Mouse (Mus musculus): ENCODE measurements around the gene Tmem107. TPM values are rescaled to one million over a fixed set of nuclear protein-coding genes. Genes with fewer than 3 reads are reported as not detected.

Gene Tmem107
- polyA plus RNA-seq, 1 experiment: 31.1 TPM

DNA sequence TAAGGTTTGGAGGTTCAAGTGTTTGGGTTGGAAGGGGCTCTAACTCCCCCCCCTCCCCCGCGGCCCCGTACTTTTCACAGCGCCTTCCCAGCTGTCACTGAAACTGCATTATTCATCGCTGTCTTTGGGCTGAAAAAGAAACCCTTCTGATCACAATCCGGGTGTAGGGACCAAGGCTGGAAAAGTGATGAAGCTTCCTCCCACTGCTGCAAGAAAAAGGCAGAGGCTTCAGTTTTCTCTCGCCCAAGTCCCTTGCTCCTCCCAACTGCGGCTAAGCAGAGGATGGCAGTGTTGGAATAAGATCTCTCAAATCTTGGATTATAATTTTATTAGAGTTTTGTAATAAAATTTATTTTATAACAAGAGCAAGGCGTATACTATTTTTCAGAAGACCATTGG, 2.1 kb downstream of the Tmem107 start:
- DNase-seq: no peak
- TF ChIP-seq POLR2A (IDR thresholded peaks at IDR 0.05; ENCODE audit: control insufficient read depth, extremely low read depth, insufficient read depth, low read length, poor library complexity): no peak
- TF ChIP-seq CTCF (IDR thresholded peaks at IDR 0.05; ENCODE audit: borderline replicate concordance, control insufficient read depth, extremely low read depth, insufficient read depth, low read length, poor library complexity): no peak
- Histone ChIP-seq H3K27me3 (ENCODE audit: control insufficient read depth, insufficient read depth, low read length) (no peaks in the 10 kb centered on the region), H3K27ac (ENCODE audit: control insufficient read depth, insufficient read depth, low read length) (peak overlapping the region; percentile 56; the same call in 1 of the 2 replicates), H3K4me1 (replicated peaks; ENCODE audit: control insufficient read depth, insufficient read depth, low read length) (peaks cover 15% of the 10 kb centered on the region), H3K36me3 (ENCODE audit: control insufficient read depth, insufficient read depth, low read length) (no peaks in the 10 kb centered on the region), H3K4me3 (ENCODE audit: control insufficient read depth, insufficient read depth, low read length) (peak overlapping the region; percentile 21; the same call in 1 of the 2 replicates)
- WGBS: 31% methylated on average over 9 of the region's 9 CpGs

GRCm38 (mm10) chr11:69073065-69073888, 2.7 kb downstream of the Tmem107 start:
- WGBS: under 1% methylated on average over 14 of the region's 14 CpGs
- Histone ChIP-seq H3K36me3 (ENCODE audit: control insufficient read depth, insufficient read depth, low read length) (no peaks in the 10 kb centered on the region), H3K27ac (ENCODE audit: control insufficient read depth, insufficient read depth, low read length) (peak overlapping the region; percentile 52), H3K27me3 (ENCODE audit: control insufficient read depth, insufficient read depth, low read length) (no peaks in the 10 kb centered on the region), H3K4me1 (replicated peaks; ENCODE audit: control insufficient read depth, insufficient read depth, low read length) (peaks cover 20% of the 10 kb centered on the region), H3K4me3 (ENCODE audit: control insufficient read depth, insufficient read depth, low read length) (no peak overlapping the region)
- peak; percentile 81 for DNase-seq
- TF ChIP-seq CTCF (IDR thresholded peaks at IDR 0.05; ENCODE audit: borderline replicate concordance, control insufficient read depth, extremely low read depth, insufficient read depth, low read length, poor library complexity) (no peak), POLR2A (IDR thresholded peaks at IDR 0.05; ENCODE audit: control insufficient read depth, extremely low read depth, insufficient read depth, low read length, poor library complexity) (no peak)

DNA sequence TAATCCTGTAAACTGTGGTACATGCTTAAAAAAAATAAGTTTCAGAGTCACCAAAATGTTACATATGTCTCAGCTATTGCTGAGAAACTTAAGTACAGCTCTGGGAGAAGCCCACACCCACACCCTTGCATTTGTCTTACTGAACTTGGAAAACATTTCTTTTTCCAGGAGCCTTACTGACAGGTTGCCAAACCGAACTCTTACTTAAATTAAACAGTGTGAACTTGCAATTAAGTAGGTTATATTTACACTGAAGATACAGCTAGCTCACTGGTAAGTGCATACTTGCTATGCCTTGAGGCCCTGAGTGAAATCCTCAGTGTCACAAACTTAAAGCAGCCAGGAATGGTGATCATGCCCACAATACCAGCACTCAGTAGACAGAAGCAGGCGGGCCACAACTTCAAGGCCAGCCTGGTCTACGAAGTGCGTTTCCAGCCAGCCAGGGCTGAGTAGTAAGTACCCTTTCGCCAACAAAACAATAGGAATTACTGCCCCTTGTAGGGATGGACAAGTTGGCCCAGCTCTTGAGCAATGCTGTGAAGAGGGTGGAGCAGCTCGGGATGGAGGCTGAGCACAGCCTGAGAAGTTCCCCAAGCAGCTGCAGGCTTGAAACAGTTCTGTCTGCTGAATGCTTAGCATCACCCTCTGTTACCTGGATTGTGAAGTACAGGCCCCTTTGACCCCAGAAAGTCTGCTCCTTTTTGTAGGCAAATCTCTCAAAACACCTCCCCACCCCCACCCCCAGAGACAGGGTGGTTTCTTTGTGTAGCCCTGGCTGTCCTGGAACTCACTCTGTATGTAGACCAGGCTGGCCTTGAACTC, 3.6 kb downstream of the Tmem107 start:
- no peak overlapping the region for H3K27ac ChIP-seq (ENCODE audit: control insufficient read depth, insufficient read depth, low read length)
- peaks cover 20% of the 10 kb centered on the region for H3K4me1 ChIP-seq (replicated peaks; ENCODE audit: control insufficient read depth, insufficient read depth, low read length)
- no peaks in the 10 kb centered on the region for H3K36me3 ChIP-seq (ENCODE audit: control insufficient read depth, insufficient read depth, low read length)
- DNase-seq: no peak
- no peak for TF ChIP-seq POLR2A (IDR thresholded peaks at IDR 0.05; ENCODE audit: control insufficient read depth, extremely low read depth, insufficient read depth, low read length, poor library complexity)
- TF ChIP-seq CTCF (IDR thresholded peaks at IDR 0.05; ENCODE audit: borderline replicate concordance, control insufficient read depth, extremely low read depth, insufficient read depth, low read length, poor library complexity): no peak
- H3K4me3 ChIP-seq (ENCODE audit: control insufficient read depth, insufficient read depth, low read length): no peak overlapping the region
- 83% methylated on average over 6 of the region's 6 CpGs for WGBS
- no peaks in the 10 kb centered on the region for H3K27me3 ChIP-seq (ENCODE audit: control insufficient read depth, insufficient read depth, low read length)

DNA sequence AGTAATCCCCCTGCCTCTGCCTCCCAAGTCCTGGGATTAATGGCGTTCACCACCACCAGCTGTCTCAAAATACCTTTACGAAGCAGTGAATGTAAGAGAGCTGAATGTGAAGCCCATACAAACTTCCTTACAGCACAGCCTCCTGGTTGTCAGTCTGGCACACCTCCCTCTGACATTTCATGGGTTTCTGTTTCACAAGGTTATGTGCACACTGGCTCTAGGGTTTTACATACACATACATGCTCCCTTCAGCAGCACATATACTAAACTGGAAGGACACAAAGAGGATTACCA, 4.1 kb downstream of the Tmem107 start:
- 81% methylated on average over 2 of the region's 2 CpGs for WGBS
- Histone ChIP-seq H3K4me1 (replicated peaks; ENCODE audit: control insufficient read depth, insufficient read depth, low read length) (peaks cover 20% of the 10 kb centered on the region), H3K4me3 (ENCODE audit: control insufficient read depth, insufficient read depth, low read length) (no peak overlapping the region), H3K27me3 (ENCODE audit: control insufficient read depth, insufficient read depth, low read length) (no peaks in the 10 kb centered on the region), H3K27ac (ENCODE audit: control insufficient read depth, insufficient read depth, low read length) (no peak overlapping the region), H3K36me3 (ENCODE audit: control insufficient read depth, insufficient read depth, low read length) (no peaks in the 10 kb centered on the region)
- no peak for TF ChIP-seq CTCF (IDR thresholded peaks at IDR 0.05; ENCODE audit: borderline replicate concordance, control insufficient read depth, extremely low read depth, insufficient read depth, low read length, poor library complexity)
- no peak for TF ChIP-seq POLR2A (IDR thresholded peaks at IDR 0.05; ENCODE audit: control insufficient read depth, extremely low read depth, insufficient read depth, low read length, poor library complexity)
- no peak for DNase-seq

DNA sequence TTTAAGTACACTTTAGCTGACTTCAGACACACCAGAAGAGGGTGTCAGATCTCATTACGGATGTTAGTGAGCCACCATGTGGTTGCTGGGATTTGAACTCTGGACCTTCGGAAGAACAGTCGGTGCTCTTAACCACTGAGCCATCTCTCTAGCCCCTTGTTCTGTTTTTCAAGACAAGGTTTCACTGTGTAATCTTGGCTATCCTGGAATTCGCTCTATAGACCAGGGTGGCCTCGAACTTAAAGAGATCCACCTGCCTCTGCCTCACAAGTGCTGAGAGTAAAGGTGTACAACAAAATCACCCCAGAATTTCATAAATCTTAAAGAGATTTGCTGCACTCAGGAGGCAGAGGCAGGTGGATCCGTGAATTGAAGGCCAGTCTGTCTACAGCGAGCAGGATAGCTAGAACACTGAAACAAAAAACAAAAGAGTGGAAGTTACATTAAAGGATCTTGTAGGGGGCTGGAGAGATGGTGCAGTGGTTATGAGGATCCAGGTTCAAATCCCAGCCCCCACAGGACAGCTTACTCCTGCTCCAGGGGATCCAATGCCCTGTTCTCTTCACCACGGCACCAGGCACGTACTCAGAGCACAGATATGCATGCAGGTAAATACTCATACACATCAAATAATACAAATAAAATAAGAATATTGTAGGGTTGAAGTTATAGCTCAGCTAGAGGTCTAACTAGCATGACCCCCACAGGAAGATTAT, 5.3 kb downstream of the Tmem107 start:
- no peak for TF ChIP-seq CTCF (IDR thresholded peaks at IDR 0.05; ENCODE audit: borderline replicate concordance, control insufficient read depth, extremely low read depth, insufficient read depth, low read length, poor library complexity)
- no peak for TF ChIP-seq POLR2A (IDR thresholded peaks at IDR 0.05; ENCODE audit: control insufficient read depth, extremely low read depth, insufficient read depth, low read length, poor library complexity)
- H3K27ac ChIP-seq (ENCODE audit: control insufficient read depth, insufficient read depth, low read length): no peak overlapping the region
- DNase-seq: no peak
- no peak overlapping the region for H3K4me3 ChIP-seq (ENCODE audit: control insufficient read depth, insufficient read depth, low read length)
- 82% methylated on average over 9 of the region's 9 CpGs for WGBS
- peaks cover 15% of the 10 kb centered on the region for H3K4me1 ChIP-seq (replicated peaks; ENCODE audit: control insufficient read depth, insufficient read depth, low read length)
- no peaks in the 10 kb centered on the region for H3K36me3 ChIP-seq (ENCODE audit: control insufficient read depth, insufficient read depth, low read length)
- no peaks in the 10 kb centered on the region for H3K27me3 ChIP-seq (ENCODE audit: control insufficient read depth, insufficient read depth, low read length)

GRCm38 (mm10) chr11:69076572-69076971, 6.0 kb downstream of the Tmem107 start:
- Histone ChIP-seq H3K27me3 (ENCODE audit: control insufficient read depth, insufficient read depth, low read length) (no peaks in the 10 kb centered on the region), H3K36me3 (ENCODE audit: control insufficient read depth, insufficient read depth, low read length) (no peaks in the 10 kb centered on the region), H3K4me3 (ENCODE audit: control insufficient read depth, insufficient read depth, low read length) (no peak overlapping the region), H3K27ac (ENCODE audit: control insufficient read depth, insufficient read depth, low read length) (no peak overlapping the region), H3K4me1 (replicated peaks; ENCODE audit: control insufficient read depth, insufficient read depth, low read length) (peaks cover 11% of the 10 kb centered on the region)
- WGBS: 89% methylated on average over 5 of the region's 5 CpGs
- no peak for DNase-seq
- TF ChIP-seq POLR2A (IDR thresholded peaks at IDR 0.05; ENCODE audit: control insufficient read depth, extremely low read depth, insufficient read depth, low read length, poor library complexity) (no peak), CTCF (IDR thresholded peaks at IDR 0.05; ENCODE audit: borderline replicate concordance, control insufficient read depth, extremely low read depth, insufficient read depth, low read length, poor library complexity) (no peak)
